Mouse (Mus musculus): ENCODE measurements around the gene Cdon. TPM values are rescaled to one million over a fixed set of nuclear protein-coding genes. Genes with fewer than 3 reads are reported as not detected.

Gene Cdon
- 16.4 and 17.2 TPM in 2 replicates for polyA plus RNA-seq (2014; fragmentation: Nextera tagmentation; extraction: Ambion mirVana)

GRCm38 (mm10) chr9:35420805-35421719, at the start of gene Cdon:
Gene Cdon, plus strand, starts transcription at chr9:35421128.
- Histone ChIP-seq H3K36me3 (ENCODE audit: control insufficient read depth, insufficient read depth, low read length) (no peaks in the 10 kb centered on the region), H3K9ac (ENCODE audit: low read length) (peak within 1 kb of the TSS; percentile 95), H3K27me3 (ENCODE audit: control insufficient read depth, insufficient read depth, low read length) (no peaks in the 10 kb centered on the region; the same call in 1 of the 2 replicates), H3K9me3 (ENCODE audit: control insufficient read depth, low read length) (no peaks in the 10 kb centered on the region), H3K27ac (ENCODE audit: low read depth, low read length) (peak within 1 kb of the TSS; percentile 91), H3K4me2 (ENCODE audit: low read depth, low read length, severe bottlenecking) (peak within 1 kb of the TSS; percentile 68), H3K4me3 (ENCODE audit: low read depth, low read length) (peak within 1 kb of the TSS; percentile 96), H3K4me1 (replicated peaks; ENCODE audit: control insufficient read depth, insufficient read depth, low read length) (peaks cover 8% of the 10 kb centered on the region; the same call in 1 of the 2 replicates)
- peak; percentile 94 for DNase-seq (ENCODE audit: low spot score)
- ATAC-seq (replicated peaks; ENCODE audit: low FRiP score), result peak; percentile 93
- WGBS, result under 1% methylated on average over 78 of the region's 97 CpGs

GRCm38 (mm10) chr9:35372324-35373101, 48.4 kb upstream of the Cdon start:
- Histone ChIP-seq H3K9me3 (ENCODE audit: control insufficient read depth, low read length) (no peaks in the 10 kb centered on the region), H3K4me2 (ENCODE audit: low read depth, low read length, severe bottlenecking) (no peak overlapping the region), H3K4me3 (ENCODE audit: low read depth, low read length) (no peak overlapping the region), H3K27ac (ENCODE audit: low read depth, low read length) (no peak overlapping the region), H3K9ac (ENCODE audit: low read length) (no peak overlapping the region), H3K36me3 (ENCODE audit: control insufficient read depth, insufficient read depth, low read length) (no peaks in the 10 kb centered on the region), H3K27me3 (ENCODE audit: control insufficient read depth, insufficient read depth, low read length) (no peaks in the 10 kb centered on the region), H3K4me1 (replicated peaks; ENCODE audit: control insufficient read depth, insufficient read depth, low read length) (peaks cover 6% of the 10 kb centered on the region)
- DNase-seq (ENCODE audit: low spot score), result peak; percentile 69
- peak; percentile 50; the same call in 1 of the 2 replicates for ATAC-seq (replicated peaks; ENCODE audit: low FRiP score)
- 15% methylated on average over 9 of the region's 9 CpGs for WGBS

GRCm38 (mm10) chr9:35377916-35378315, 43.0 kb upstream of the Cdon start:
- H3K36me3 ChIP-seq (ENCODE audit: control insufficient read depth, insufficient read depth, low read length), result no peaks in the 10 kb centered on the region

GRCm38 (mm10) chr9:35378991-35379390, 41.9 kb upstream of the Cdon start:
- ATAC-seq (replicated peaks; ENCODE audit: low FRiP score), result no peak
- Histone ChIP-seq H3K27ac (ENCODE audit: low read depth, low read length) (no peak overlapping the region), H3K36me3 (ENCODE audit: control insufficient read depth, insufficient read depth, low read length) (no peaks in the 10 kb centered on the region), H3K4me1 (replicated peaks; ENCODE audit: control insufficient read depth, insufficient read depth, low read length) (no peaks in the 10 kb centered on the region), H3K9ac (ENCODE audit: low read length) (no peak overlapping the region), H3K4me3 (ENCODE audit: low read depth, low read length) (no peak overlapping the region), H3K4me2 (ENCODE audit: low read depth, low read length, severe bottlenecking) (no peak overlapping the region), H3K9me3 (ENCODE audit: control insufficient read depth, low read length) (no peaks in the 10 kb centered on the region), H3K27me3 (ENCODE audit: control insufficient read depth, insufficient read depth, low read length) (no peaks in the 10 kb centered on the region)
- DNase-seq (ENCODE audit: low spot score), result no peak
- 62% methylated on average over 3 of the region's 3 CpGs for WGBS

More at GRCm38 (mm10) chr9:35377916-35378315, 43.0 kb upstream of the Cdon start:
- ATAC-seq (replicated peaks; ENCODE audit: low FRiP score) (no peak), DNase-seq (ENCODE audit: low spot score) (no peak)
- H3K9ac ChIP-seq (ENCODE audit: low read length), result no peak overlapping the region
- 59% methylated on average over 2 of the region's 2 CpGs for WGBS
- no peak overlapping the region for H3K4me2 ChIP-seq (ENCODE audit: low read depth, low read length, severe bottlenecking)
- H3K27ac ChIP-seq (ENCODE audit: low read depth, low read length), result no peak overlapping the region
- no peak overlapping the region for H3K4me3 ChIP-seq (ENCODE audit: low read depth, low read length)
- H3K9me3 ChIP-seq (ENCODE audit: control insufficient read depth, low read length), result no peaks in the 10 kb centered on the region
- H3K27me3 ChIP-seq (ENCODE audit: control insufficient read depth, insufficient read depth, low read length), result no peaks in the 10 kb centered on the region
- no peaks in the 10 kb centered on the region for H3K4me1 ChIP-seq (replicated peaks; ENCODE audit: control insufficient read depth, insufficient read depth, low read length)

GRCm38 (mm10) chr9:35399896-35400295, 21.0 kb upstream of the Cdon start:
- no peaks in the 10 kb centered on the region for H3K27me3 ChIP-seq (ENCODE audit: control insufficient read depth, insufficient read depth, low read length)
- 33% methylated on average over 7 of the region's 7 CpGs for WGBS
- no peaks in the 10 kb centered on the region for H3K36me3 ChIP-seq (ENCODE audit: control insufficient read depth, insufficient read depth, low read length)
- no peaks in the 10 kb centered on the region for H3K9me3 ChIP-seq (ENCODE audit: control insufficient read depth, low read length)
- H3K4me2 ChIP-seq (ENCODE audit: low read depth, low read length, severe bottlenecking), result no peak overlapping the region
- no peak overlapping the region for H3K9ac ChIP-seq (ENCODE audit: low read length)
- ATAC-seq (replicated peaks; ENCODE audit: low FRiP score) (no peak), DNase-seq (ENCODE audit: low spot score) (no peak)
- peaks cover 36% of the 10 kb centered on the region for H3K4me1 ChIP-seq (replicated peaks; ENCODE audit: control insufficient read depth, insufficient read depth, low read length)
- no peak overlapping the region for H3K4me3 ChIP-seq (ENCODE audit: low read depth, low read length)
- H3K27ac ChIP-seq (ENCODE audit: low read depth, low read length), result no peak overlapping the region; the same call in 1 of the 2 replicates

- Histone ChIP-seq H3K27me3 (ENCODE audit: control insufficient read depth, insufficient read depth, low read length) (no peaks in the 10 kb centered on the region), H3K4me1 (replicated peaks; ENCODE audit: control insufficient read depth, insufficient read depth, low read length) (peaks cover 41% of the 10 kb centered on the region), H3K27ac (ENCODE audit: low read depth, low read length) (peak overlapping the region; percentile 76), H3K36me3 (ENCODE audit: control insufficient read depth, insufficient read depth, low read length) (no peaks in the 10 kb centered on the region), H3K9ac (ENCODE audit: low read length) (peak overlapping the region; percentile 31; the same call in 1 of the 2 replicates), H3K9me3 (ENCODE audit: control insufficient read depth, low read length) (no peaks in the 10 kb centered on the region), H3K4me3 (ENCODE audit: low read depth, low read length) (no peak overlapping the region), H3K4me2 (ENCODE audit: low read depth, low read length, severe bottlenecking) (peak overlapping the region; percentile 20; the same call in 1 of the 2 replicates)
- 2% methylated on average over 7 of the region's 7 CpGs for WGBS
- ATAC-seq (replicated peaks; ENCODE audit: low FRiP score) (no peak), DNase-seq (ENCODE audit: low spot score) (no peak)
Measured at GRCm38 (mm10) chr9:35400398-35400797, 20.5 kb upstream of the Cdon start.

- Histone ChIP-seq H3K27ac (ENCODE audit: low read depth, low read length) (peak overlapping the region; percentile 76), H3K4me3 (ENCODE audit: low read depth, low read length) (no peak overlapping the region), H3K4me1 (replicated peaks; ENCODE audit: control insufficient read depth, insufficient read depth, low read length) (peaks cover 45% of the 10 kb centered on the region), H3K9me3 (ENCODE audit: control insufficient read depth, low read length) (no peaks in the 10 kb centered on the region), H3K27me3 (ENCODE audit: control insufficient read depth, insufficient read depth, low read length) (no peaks in the 10 kb centered on the region), H3K36me3 (ENCODE audit: control insufficient read depth, insufficient read depth, low read length) (no peaks in the 10 kb centered on the region), H3K4me2 (ENCODE audit: low read depth, low read length, severe bottlenecking) (peak overlapping the region; percentile 20; the same call in 1 of the 2 replicates), H3K9ac (ENCODE audit: low read length) (peak overlapping the region; percentile 31; the same call in 1 of the 2 replicates)
- ATAC-seq (replicated peaks; ENCODE audit: low FRiP score), result peak; percentile 31; the same call in 1 of the 2 replicates
- peak; percentile 76 for DNase-seq (ENCODE audit: low spot score)
- under 1% methylated on average over 9 of the region's 9 CpGs for WGBS
Measured at GRCm38 (mm10) chr9:35400831-35401230, 20.1 kb upstream of the Cdon start.

- DNase-seq (ENCODE audit: low spot score), result peak; percentile 88
- no peak overlapping the region for H3K4me2 ChIP-seq (ENCODE audit: low read depth, low read length, severe bottlenecking)
- H3K4me3 ChIP-seq (ENCODE audit: low read depth, low read length), result no peak overlapping the region
- peak overlapping the region; percentile 76 for H3K27ac ChIP-seq (ENCODE audit: low read depth, low read length)
- no peaks in the 10 kb centered on the region for H3K36me3 ChIP-seq (ENCODE audit: control insufficient read depth, insufficient read depth, low read length)
- WGBS, result 11% methylated on average over 4 of the region's 4 CpGs
- peak overlapping the region; percentile 8; the same call in 1 of the 2 replicates for H3K9ac ChIP-seq (ENCODE audit: low read length)
- ATAC-seq (replicated peaks; ENCODE audit: low FRiP score), result peak; percentile 93
- H3K4me1 ChIP-seq (replicated peaks; ENCODE audit: control insufficient read depth, insufficient read depth, low read length), result peaks cover 46% of the 10 kb centered on the region
- H3K9me3 ChIP-seq (ENCODE audit: control insufficient read depth, low read length), result no peaks in the 10 kb centered on the region
- H3K27me3 ChIP-seq (ENCODE audit: control insufficient read depth, insufficient read depth, low read length), result no peaks in the 10 kb centered on the region
Measured at GRCm38 (mm10) chr9:35402584-35402991, 18.3 kb upstream of the Cdon start.

All from forebrain, embryonic 11.5 days (tissue).